Mouse (Mus musculus): ENCODE data around the gene Slc25a29. TPM values are rescaled to one million over a fixed set of nuclear protein-coding genes. Genes with fewer than 3 reads are reported as not detected.

The Slc25a29 gene
- total RNA-seq, 4 experiments from 2014 or later: 13.1 to 16.9 (median 14.1) TPM

DNA sequence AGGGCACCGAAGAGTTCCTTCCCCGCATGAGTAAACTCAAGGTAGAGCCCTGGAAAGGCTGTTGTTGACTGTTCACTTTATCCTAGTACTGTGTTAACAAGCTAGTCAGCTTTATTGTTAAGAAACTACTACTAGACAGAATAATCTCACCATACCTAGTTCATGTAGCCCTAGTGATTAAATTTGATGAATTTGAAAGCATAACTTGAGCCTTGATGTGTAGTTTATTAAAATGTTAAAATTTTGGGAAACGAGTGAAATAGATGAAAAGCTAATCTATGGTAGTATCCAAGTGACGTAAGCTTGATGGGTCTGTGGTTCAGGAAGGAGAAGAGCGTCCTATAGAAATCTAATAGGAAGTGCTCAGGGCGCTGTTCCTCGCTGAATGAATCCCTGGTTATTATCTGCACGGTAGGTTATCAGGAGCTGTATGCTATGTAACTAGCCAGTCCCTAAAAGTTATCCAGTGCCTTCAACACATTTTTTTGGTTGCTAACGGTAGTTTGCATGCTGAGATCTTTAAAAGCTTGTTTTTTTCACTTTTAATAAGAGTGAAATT is 40.6 kb downstream of the Slc25a29 start:
- DNase-seq (ENCODE audit: low spot score): no peak

DNA sequence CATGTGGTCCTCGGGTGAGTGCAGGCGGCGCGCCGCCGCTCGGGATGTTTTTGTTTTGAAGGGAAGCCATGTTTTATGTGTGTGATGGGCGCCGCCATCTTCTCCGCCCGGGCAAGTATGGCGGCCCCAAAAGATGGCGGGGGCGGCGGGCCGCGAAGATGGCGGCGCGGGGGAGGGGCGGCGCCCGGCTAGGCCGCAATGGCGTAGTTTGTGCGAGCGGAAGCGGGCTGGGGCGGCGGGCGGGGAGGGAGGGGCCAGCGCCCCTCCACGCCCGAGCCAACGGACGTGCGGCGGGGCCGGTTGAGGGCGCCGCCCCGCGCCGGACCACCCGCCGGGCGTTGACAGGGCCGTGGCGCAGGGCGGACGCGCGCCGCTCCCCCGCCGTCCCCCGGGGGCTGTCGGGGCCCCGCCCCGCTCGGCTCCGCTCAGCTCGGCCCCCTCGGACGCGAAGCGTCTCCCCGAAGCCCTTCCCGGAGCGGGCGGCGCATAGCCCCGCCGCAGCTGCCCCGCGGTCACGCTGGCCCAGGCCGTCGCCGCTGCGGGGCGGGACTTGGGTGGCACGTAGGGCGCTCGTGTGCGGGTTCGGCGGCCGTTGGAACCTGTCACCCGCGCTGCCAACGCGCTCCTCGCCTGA is 41.5 kb downstream of the Slc25a29 start:
- DNase-seq (ENCODE audit: low spot score): peak; percentile 51

DNA sequence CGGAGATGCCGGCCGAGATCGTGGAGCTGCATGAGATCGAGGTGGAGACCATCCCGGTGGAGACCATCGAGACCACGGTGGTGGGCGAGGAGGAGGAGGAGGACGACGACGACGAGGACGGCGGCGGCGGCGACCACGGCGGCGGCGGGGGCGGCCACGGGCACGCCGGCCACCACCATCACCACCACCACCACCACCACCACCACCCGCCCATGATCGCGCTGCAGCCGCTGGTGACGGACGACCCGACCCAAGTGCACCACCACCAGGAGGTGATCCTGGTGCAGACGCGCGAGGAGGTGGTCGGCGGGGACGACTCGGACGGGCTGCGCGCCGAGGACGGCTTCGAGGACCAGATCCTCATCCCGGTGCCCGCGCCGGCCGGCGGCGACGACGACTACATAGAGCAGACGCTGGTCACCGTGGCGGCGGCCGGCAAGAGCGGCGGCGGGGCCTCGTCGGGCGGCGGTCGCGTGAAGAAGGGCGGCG is 42.2 kb downstream of the Slc25a29 start:
- DNase-seq (ENCODE audit: low spot score): no peak

DNA sequence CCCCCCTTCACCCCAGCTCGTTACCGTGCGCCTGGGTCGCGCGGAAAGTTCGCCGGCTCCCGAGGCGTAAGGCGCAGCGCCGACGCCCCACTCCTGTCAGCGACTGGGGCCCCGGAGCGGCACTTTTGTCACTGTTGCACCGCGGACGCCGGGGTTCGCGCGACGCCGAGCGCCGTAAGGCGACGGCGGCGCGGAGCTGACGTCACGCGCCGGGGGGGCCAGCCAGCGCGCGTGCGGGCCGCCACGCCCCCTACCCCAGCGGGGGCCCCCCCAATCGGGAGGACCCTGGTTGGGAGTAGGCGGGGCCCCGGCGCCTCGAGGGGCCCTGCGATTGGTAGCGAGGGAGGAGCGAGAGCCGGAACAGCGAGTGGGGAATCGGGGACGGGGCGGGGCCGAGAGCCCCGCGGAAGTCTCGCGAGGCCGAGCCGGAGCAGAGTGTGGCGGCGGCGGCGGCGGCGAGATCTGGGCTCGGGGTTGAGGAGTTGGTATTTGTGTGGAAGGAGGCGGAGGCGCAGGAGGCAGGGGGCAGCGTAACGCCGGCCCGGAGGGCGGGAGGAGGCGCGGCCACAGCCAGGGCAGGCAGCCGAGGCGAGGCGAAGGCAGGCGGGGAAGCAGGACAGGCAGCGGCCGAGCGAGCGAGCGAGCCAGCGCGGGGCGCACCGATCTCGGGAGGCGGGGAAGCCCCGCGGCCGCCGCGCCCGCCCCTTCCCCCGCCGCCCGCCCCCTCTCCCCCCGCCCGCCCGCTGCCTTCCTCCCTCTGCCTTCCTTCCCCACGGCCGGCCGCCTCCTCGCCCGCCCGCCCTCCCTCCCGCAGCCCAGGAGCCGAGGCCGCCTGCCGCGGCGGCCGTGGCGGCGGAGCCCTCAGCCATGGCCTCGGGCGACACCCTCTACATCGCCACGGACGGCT is 42.9 kb downstream of the Slc25a29 start, which contains the start of gene Yy1:
TSS of gene Yy1 (plus strand) at position 428 of the 907 bp plus-strand sequence.
- peak; percentile 95 for DNase-seq (ENCODE audit: low spot score)

DNA sequence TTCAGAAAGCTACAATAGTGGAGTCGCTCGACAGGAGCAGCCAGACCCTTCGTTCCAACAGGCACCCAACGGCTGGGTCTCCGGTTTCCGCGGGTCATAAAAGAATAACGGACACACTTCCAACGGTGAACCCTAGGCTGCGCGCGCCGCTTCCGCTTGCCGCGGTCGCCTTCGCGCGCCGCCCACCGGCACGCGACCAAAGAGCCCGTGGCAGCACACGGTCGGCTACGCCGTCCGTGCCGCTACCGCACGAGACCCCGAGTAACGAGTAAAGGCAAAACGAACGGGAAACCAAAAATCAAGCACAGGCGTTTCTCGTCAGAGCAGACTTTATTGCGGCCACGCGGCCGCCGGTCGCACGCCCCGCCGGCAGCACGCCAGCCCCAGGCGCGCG is 43.5 kb downstream of the Slc25a29 start:
- DNase-seq (ENCODE audit: low spot score): peak; percentile 75

DNA sequence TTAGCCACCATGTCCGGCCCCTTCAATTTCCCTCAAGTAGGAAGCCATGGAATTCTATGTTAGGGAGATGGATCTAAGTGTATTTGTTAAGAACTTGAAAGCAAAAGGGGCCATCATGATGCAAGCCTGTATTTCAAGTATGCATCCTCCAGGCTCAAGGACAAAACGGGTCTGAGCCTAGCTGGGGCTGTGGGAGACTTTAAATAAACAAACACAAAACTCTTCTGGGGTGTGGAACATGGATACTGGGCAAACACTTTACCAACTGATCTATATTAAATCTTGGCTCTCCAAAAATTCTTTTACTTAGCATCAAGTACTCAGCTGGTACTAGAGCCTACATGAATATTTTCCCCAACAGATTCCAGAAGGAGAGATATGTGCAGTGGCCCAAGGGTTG is 48.4 kb downstream of the Slc25a29 start:
- DNase-seq (ENCODE audit: low spot score): no peak

DNA sequence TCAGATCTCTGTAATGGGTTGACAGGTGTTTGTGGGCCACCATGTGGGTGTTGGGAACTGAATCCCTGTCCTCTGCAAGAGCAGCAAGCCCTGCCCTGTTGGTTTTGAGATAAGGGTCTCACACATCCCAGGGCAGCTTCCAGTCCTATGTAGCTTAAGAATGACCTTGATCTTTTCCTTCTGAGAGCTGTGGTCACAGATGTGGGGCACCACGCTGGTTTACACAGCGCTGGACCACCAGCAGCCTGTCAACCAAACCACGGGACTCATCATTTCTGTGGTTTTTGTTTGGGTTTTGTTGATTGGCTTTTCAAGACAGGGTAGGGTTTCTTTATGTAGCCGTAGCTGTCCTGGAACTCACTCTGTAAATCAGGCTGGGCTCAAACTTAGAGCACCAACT is 50.5 kb downstream of the Slc25a29 start:
- DNase-seq (ENCODE audit: low spot score): no peak

DNA sequence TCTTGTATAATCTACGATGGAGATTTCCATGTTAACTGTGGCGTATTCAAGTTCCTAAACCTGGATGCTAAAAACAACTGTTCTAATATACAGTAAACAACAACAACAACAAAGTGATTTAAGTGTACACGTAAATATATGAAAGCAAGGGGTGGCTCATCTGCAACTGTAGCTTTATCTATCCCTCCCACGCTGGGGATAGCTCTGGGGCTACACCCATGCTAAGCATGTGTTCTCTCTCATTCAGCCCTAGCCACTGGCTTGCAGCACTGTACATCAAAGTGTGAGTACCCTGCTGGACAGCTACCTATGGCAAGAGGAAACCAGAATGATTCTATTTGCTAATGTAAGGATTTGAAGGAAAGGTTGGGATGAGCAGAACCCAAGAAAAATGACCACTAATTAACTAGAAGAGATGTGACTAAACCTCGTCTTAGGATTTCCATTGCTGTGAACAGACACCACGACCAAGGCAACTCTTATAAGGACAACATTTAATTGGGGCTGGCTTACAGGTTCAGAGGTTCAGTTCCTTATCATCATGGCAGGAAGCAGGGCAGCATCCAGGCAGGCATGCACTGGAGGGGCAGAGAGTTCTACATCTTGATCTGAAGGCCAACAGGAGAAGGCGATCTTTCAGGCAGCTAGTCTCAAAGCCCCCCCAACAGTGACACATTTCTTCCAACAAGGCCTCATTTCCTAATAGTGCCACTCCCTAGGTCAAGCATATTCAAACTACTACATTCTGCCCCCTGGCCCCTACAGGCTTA is 55.4 kb downstream of the Slc25a29 start:
- DNase-seq (ENCODE audit: low spot score): no peak

Small RNA genes within 50 kb of the gene (microRNA-seq; reads per million reads assigned to microRNA genes)
- gene Mir345: 110 reads per million, percentile 61 among the genes with 10 or more reads in this experiment

Other genes with a start within 250 kb of the Slc25a29 start
- gene Degs2, start 133.6 kb downstream of the Slc25a29 start, total RNA-seq (2022): under 1 TPM; 0.25 to 1.00 (median 0.56) TPM
- gene Yy1, start 42.9 kb downstream of the Slc25a29 start, total RNA-seq (2022): 10 to 100 TPM; 24.8 to 34.8 (median 28.6) TPM
- 1 to 10 TPM; 6.9 to 7.6 (median 7.3) TPM for gene Slc25a47, start 163 bp upstream of the Slc25a29 start, total RNA-seq (2022)
- gene Wdr25, start 57.7 kb upstream of the Slc25a29 start, total RNA-seq (2022): 1 to 10 TPM; 5.3 to 7.4 (median 6.4) TPM
- gene Wars, start 58.3 kb upstream of the Slc25a29 start, total RNA-seq (2022): 10 to 100 TPM; 31.0 to 36.9 (median 34.0) TPM
- gene Begain, start 232.3 kb upstream of the Slc25a29 start, total RNA-seq (2022): under 1 TPM in 2 of 4 experiments, not detected in 2; 0.17 to 0.19 TPM

All from heart, adult 8-10 months (tissue).